Mouse (Mus musculus) retina, postnatal 7 days (tissue): ENCODE measurements at regions not wholly inside any gene's neighbourhood (a gene's known extent, or its start where the extent isn't known, plus 50 kb on each side); places are given as distances from the start of the nearest gene placed in this dataset.

Experiments used
- DNase-seq: peaks from one replicate; pipeline ENCODE4 v3.0.0-alpha.2; 2012; ENCODE audit warnings: low read depth, low spot score

- DNase-seq = no peak
These were observed 138.3 kb upstream of the Gm26897 start for GRCm38 (mm10) chr5:111595438-111595837.

- no peak for DNase-seq
These were observed 136.0 kb upstream of the Gm26897 start for GRCm38 (mm10) chr5:111597733-111598132.

GRCm38 (mm10) chr5:111601711-111602521 is 131.8 kb upstream of the Gm26897 start:
- DNase-seq = no peak

GRCm38 (mm10) chr5:111613687-111614086 is 120.0 kb upstream of the Gm26897 start:
- DNase-seq = no peak

- no peak for DNase-seq
These were observed 113.8 kb upstream of the Gm26897 start for GRCm38 (mm10) chr5:111619974-111620373.

GRCm38 (mm10) chr5:111620626-111621025 is 113.1 kb upstream of the Gm26897 start:
- no peak for DNase-seq

GRCm38 (mm10) chr5:111622481-111622880 is 111.2 kb upstream of the Gm26897 start:
- no peak for DNase-seq

GRCm38 (mm10) chr5:111626273-111626798 is 107.4 kb upstream of the Gm26897 start:
- DNase-seq = no peak

- no peak for DNase-seq
These were observed 103.3 kb upstream of the Gm26897 start for GRCm38 (mm10) chr5:111630313-111630844.

GRCm38 (mm10) chr5:111631572-111632161 is 102.1 kb upstream of the Gm26897 start:
- DNase-seq = no peak

- no peak for DNase-seq
These were observed 98.6 kb upstream of the Gm26897 start for GRCm38 (mm10) chr5:111635092-111635491.

GRCm38 (mm10) chr5:111636969-111637368 is 96.8 kb upstream of the Gm26897 start:
- DNase-seq = no peak

GRCm38 (mm10) chr5:111638306-111638705 is 95.4 kb upstream of the Gm26897 start:
- no peak for DNase-seq

GRCm38 (mm10) chr5:111639476-111640287 is 94.0 kb upstream of the Gm26897 start:
- DNase-seq = no peak

- no peak for DNase-seq
These were observed 92.7 kb upstream of the Gm26897 start for GRCm38 (mm10) chr5:111640976-111641375.

- DNase-seq = no peak
These were observed 92.0 kb upstream of the Gm26897 start for GRCm38 (mm10) chr5:111641685-111642084.

- DNase-seq = no peak
These were observed 89.6 kb upstream of the Gm26897 start for GRCm38 (mm10) chr5:111644142-111644541.

- DNase-seq = no peak
These were observed 88.9 kb upstream of the Gm26897 start for GRCm38 (mm10) chr5:111644788-111645187.

- DNase-seq = no peak
These were observed 86.0 kb upstream of the Gm26897 start for GRCm38 (mm10) chr5:111647686-111648200.

- no peak for DNase-seq
These were observed 85.2 kb upstream of the Gm26897 start for GRCm38 (mm10) chr5:111648481-111648880.

- DNase-seq = peak; percentile 8
These were observed 84.7 kb upstream of the Gm26897 start for GRCm38 (mm10) chr5:111649012-111649411.

GRCm38 (mm10) chr5:111652472-111652871 is 81.3 kb upstream of the Gm26897 start:
- DNase-seq = no peak
